Mouse (Mus musculus) kidney, adult 9 months (tissue): ENCODE data around the gene Rab12.

ENCODE experiments used
- DNase-seq: peaks from one replicate; pipeline ENCODE4 v3.0.0; 2022

Gene Rab12

GRCm38 (mm10) chr17:66447978-66448377 is 71.6 kb downstream of the Rab12 start:
- no peak for DNase-seq

- DNase-seq: no peak
Observed at GRCm38 (mm10) chr17:66447007-66447312, 72.6 kb downstream of the Rab12 start.

- no peak for DNase-seq
Observed at GRCm38 (mm10) chr17:66446196-66447006, 73.1 kb downstream of the Rab12 start.
